Mouse (Mus musculus) adrenal gland, postnatal 10 days (tissue): ENCODE results near the gene Slc51a. TPM values are rescaled to one million over a fixed set of nuclear protein-coding genes. Genes with fewer than 3 reads are reported as not detected.

ENCODE experiments used
- DNase-seq: peaks from one replicate; pipeline ENCODE4 v3.0.0; 2021; ENCODE audit warnings: mixed read lengths
- total RNA-seq, 2 experiments: library from RNA; stranded (reverse); gene quantifications; 2 replicates each; pipeline ENCODE4 v1.2.3; 2021

Slc51a gene
- total RNA-seq, 2 experiments from 2014 or later: not detected

DNA sequence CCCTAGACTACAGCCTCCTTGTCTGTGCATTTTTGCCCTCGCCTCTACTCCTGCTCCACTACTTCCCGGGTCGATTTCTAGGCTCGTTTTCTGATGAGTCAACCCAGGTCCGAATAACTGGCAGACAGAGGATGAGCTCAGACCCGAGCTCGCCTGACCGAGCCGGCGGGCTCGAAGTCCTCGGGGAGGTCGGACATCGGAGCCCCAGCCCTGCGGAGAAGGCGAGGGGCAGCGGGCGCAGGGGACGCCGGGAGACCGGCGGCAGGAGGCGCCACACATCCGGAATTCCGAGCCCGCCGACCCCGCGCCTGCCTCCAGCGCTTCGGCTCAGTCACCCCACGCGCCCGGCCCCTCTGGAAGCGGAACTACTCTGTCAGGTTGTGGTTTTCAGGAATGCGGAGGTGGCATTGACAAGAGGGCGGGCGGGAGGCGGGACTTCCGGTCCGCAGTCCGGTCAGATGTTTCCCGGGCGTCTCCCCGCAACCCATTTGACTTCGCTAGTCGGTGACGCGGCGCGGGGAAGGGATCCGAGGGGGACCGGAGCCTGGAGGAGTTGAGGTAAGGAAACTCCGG lies 57.1 kb downstream of the Slc51a start, which contains the start of gene Pcyt1a:
Gene Pcyt1a, plus strand, starts transcription at position 448 of the 573 bp plus-strand sequence.
- peak; percentile 93 for DNase-seq

GRCm38 (mm10) chr16:32427506-32427905 lies 60.2 kb downstream of the Slc51a start:
- DNase-seq: no peak

Other genes starting within 250 kb of the Slc51a start
- gene Fbxo45, start 240.7 kb downstream of the Slc51a start, total RNA-seq: 10 to 100 TPM; 18.2 to 20.0 TPM
- gene Wdr53, start 240.7 kb downstream of the Slc51a start, total RNA-seq: 10 to 100 TPM; 12.3 to 13.9 TPM
- gene Smco1, start 216.4 kb downstream of the Slc51a start, total RNA-seq: under 1 TPM; 0.18 to 0.97 TPM
- gene Rnf168, start 210.4 kb downstream of the Slc51a start, total RNA-seq: 10 to 100 TPM; 20.6 to 21.3 TPM
- gene Ubxn7, start 155.6 kb downstream of the Slc51a start, total RNA-seq: 10 to 100 TPM; 50.6 to 61.5 TPM
- gene Tm4sf19, start 87.4 kb downstream of the Slc51a start, total RNA-seq: under 1 TPM in 1 of 2 experiments, not detected in 1; 0.42 TPM
- gene Tctex1d2, start 68.2 kb downstream of the Slc51a start, total RNA-seq: 1 to 10 TPM; 5.8 to 6.0 TPM
- 10 to 100 TPM; 73.1 to 78.1 TPM for gene Pcyt1a, start 57.0 kb downstream of the Slc51a start, total RNA-seq
- gene Zdhhc19, start 8.4 kb upstream of the Slc51a start, total RNA-seq: not detected
- 100 to 1,000 TPM; 138 to 212 TPM for gene Tfrc, start 121.0 kb upstream of the Slc51a start, total RNA-seq
- 10 to 100 TPM; 45.1 to 85.2 TPM for gene Tnk2, start 156.0 kb upstream of the Slc51a start, total RNA-seq
- under 1 TPM; 0.12 to 0.27 TPM for gene Muc4, start 248.0 kb upstream of the Slc51a start, total RNA-seq